Mouse (Mus musculus) layer of hippocampus, adult 9-10 months (tissue): ENCODE measurements around the gene Ccr8.
A peak's percentile ranks its signal among the peaks of the same experiment; 100 is the strongest.

Experiments used
- DNase-seq: peaks from one replicate; pipeline ENCODE4 v3.0.0; 2022; ENCODE audit warnings: low spot score

Ccr8 gene

GRCm38 (mm10) chr9:120132980-120133754 is 41.3 kb downstream of the Ccr8 start:
- DNase-seq = no peak

GRCm38 (mm10) chr9:120133755-120134475 is 42.0 kb downstream of the Ccr8 start:
- no peak for DNase-seq

- DNase-seq = no peak
Observed at GRCm38 (mm10) chr9:120134529-120135160, 42.7 kb downstream of the Ccr8 start.

- DNase-seq = no peak
Observed at GRCm38 (mm10) chr9:120135454-120135853, 43.5 kb downstream of the Ccr8 start.

- DNase-seq = peak; percentile 54
Observed at GRCm38 (mm10) chr9:120140652-120141051, 48.7 kb downstream of the Ccr8 start.

GRCm38 (mm10) chr9:120144474-120144873 is 52.6 kb downstream of the Ccr8 start:
- DNase-seq = no peak
